Mouse (Mus musculus) stomach, embryonic 16.5 days (tissue): ENCODE measurements around the gene Micu2. TPM values are rescaled to one million over a fixed set of nuclear protein-coding genes. Genes with fewer than 3 reads are reported as not detected.

Experiments
- ATAC-seq: fragments of 200-750 bp; cut with Nextera tagmentation; 2 replicates; pipeline ENCODE4 v1.8.0; 2017; ENCODE audit warnings: moderate number of reproducible peaks, moderate TSS enrichment; ENCODE audit not compliant: insufficient read depth, low FRiP score
- H3K27ac ChIP-seq: fragments of 300-500 bp; sonication (generic); 2 replicates; pipeline ENCODE4 v1.5.1; 2014; ENCODE audit warnings: low read length
- H3K27me3 ChIP-seq: fragments of 300-500 bp; sonication (generic); 2 replicates; pipeline ENCODE4 v1.6.1; 2014; ENCODE audit warnings: low read length, control low read depth, mixed read lengths; ENCODE audit not compliant: control insufficient read depth, insufficient read depth
- H3K36me3 ChIP-seq: fragments of 300-500 bp; sonication (generic); 2 replicates; pipeline ENCODE4 v1.6.1; 2014; ENCODE audit warnings: low read length; ENCODE audit not compliant: control insufficient read depth, insufficient read depth
- H3K4me1 ChIP-seq: fragments of 300-500 bp; sonication (generic); 2 replicates; pipeline ENCODE4 v1.6.1; 2014; ENCODE audit warnings: low read length, control low read depth, mixed read lengths; ENCODE audit not compliant: control insufficient read depth, insufficient read depth
- H3K4me2 ChIP-seq: fragments of 300-500 bp; sonication (generic); 2 replicates; pipeline ENCODE4 v1.6.1; 2014; ENCODE audit warnings: low read depth, low read length, mixed read lengths
- H3K4me3 ChIP-seq: fragments of 300-500 bp; sonication (generic); replicated peaks from 2 replicates; pipeline ENCODE4 v1.5.1; 2014; ENCODE audit warnings: mild to moderate bottlenecking, low read length
- H3K9ac ChIP-seq: fragments of 300-500 bp; sonication (generic); 2 replicates; pipeline ENCODE4 v1.6.1; 2014; ENCODE audit warnings: low read length
- H3K9me3 ChIP-seq: fragments of 300-500 bp; sonication (generic); replicated peaks from 2 replicates; pipeline ENCODE4 v1.6.1; 2016; ENCODE audit warnings: low read length, control low read depth; ENCODE audit not compliant: control insufficient read depth
- WGBS: fragments of 180-500 bp; shearing (Covaris S2); extraction: QIAGEN DNeasy Blood & Tissue Kit; methylation state at CpG from one replicate; pipeline ENCODE4 v1.1.7; 2014; 5-methylcytosine and 5-hydroxymethylcytosine counted together
- polyA plus RNA-seq: library from polyadenylated mRNA; unstranded; fragments of >200 nt; fragmentation: Nextera tagmentation; extraction: Ambion mirVana; gene quantifications from 2 replicates; pipeline ENCODE4 v1.2.1, GENCODE M21; 2015

Micu2 gene
- polyA plus RNA-seq, 1 experiment from 2014 or later: 82.3 TPM

GRCm38 (mm10) chr14:57866676-57867276, 132.3 kb downstream of the Micu2 start:
- peaks cover 4% of the 10 kb centered on the region; the same call in 1 of the 2 replicates for H3K36me3 ChIP-seq
- H3K27me3 ChIP-seq: no peaks in the 10 kb centered on the region
- H3K4me3 ChIP-seq: no peak overlapping the region
- 93% methylated on average over 3 of the region's 3 CpGs for WGBS
- H3K27ac ChIP-seq: no peak overlapping the region
- no peak overlapping the region for H3K4me2 ChIP-seq
- H3K4me1 ChIP-seq: no peaks in the 10 kb centered on the region
- no peak overlapping the region for H3K9ac ChIP-seq
- H3K9me3 ChIP-seq: no peaks in the 10 kb centered on the region
- ATAC-seq: no peak

Other genes with a start within 250 kb of the Micu2 start
- gene Lats2, start 240.9 kb downstream of the Micu2 start, polyA plus RNA-seq: 15.1 and 15.8 TPM in 2 replicates
- 24.8 and 27.4 TPM in 2 replicates for gene Sap18, start 201.1 kb downstream of the Micu2 start, polyA plus RNA-seq
- 27.7 and 28.0 TPM in 2 replicates for gene Ska3, start 173.1 kb downstream of the Micu2 start, polyA plus RNA-seq
- 157 and 167 TPM in 2 replicates for gene Mrpl57, start 173.0 kb downstream of the Micu2 start, polyA plus RNA-seq
- 68.6 and 71.2 TPM in 2 replicates for gene Zdhhc20, start 109.0 kb downstream of the Micu2 start, polyA plus RNA-seq
- gene Fgf9, start 71.3 kb upstream of the Micu2 start, polyA plus RNA-seq: 9.5 and 10.6 TPM in 2 replicates